Mouse (Mus musculus) ES-E14 (cell line): Measurements from ENCODE around the gene Chrna9. TPM values are rescaled to one million over a fixed set of nuclear protein-coding genes. Genes with fewer than 3 reads are reported as not detected.

Experiments used
- DNase-seq: peaks from one replicate; pipeline ENCODE4 v3.0.0-alpha.2; 2013; ENCODE audit warnings: low read depth, low spot score
- H3K27ac ChIP-seq: 2 replicates; pipeline ENCODE4 v1.5.1; 2012; ENCODE audit warnings: low read depth, mild to moderate bottlenecking, low read length, moderate library complexity, mixed read lengths; ENCODE audit not compliant: poor library complexity, insufficient read depth, severe bottlenecking
- H3K36me3 ChIP-seq: 2 replicates; pipeline ENCODE4 v1.6.1; 2012; ENCODE audit warnings: mild to moderate bottlenecking, low read length, moderate library complexity, mixed read lengths; ENCODE audit not compliant: control insufficient read depth, poor library complexity, insufficient read depth, severe bottlenecking
- H3K4me1 ChIP-seq, 2 experiments: fragments of 150-350 bp in 1 of 2; sonication (generic) in 1 of 2; 2 replicates each; pipeline ENCODE4 v1.6.1; 2012; ENCODE audit warnings: low read length in 2 of 2, mild to moderate bottlenecking in 1 of 2, mixed read lengths in 1 of 2; ENCODE audit not compliant: control insufficient read depth in 2 of 2, insufficient read depth in 2 of 2, poor library complexity in 1 of 2
- H3K4me3 ChIP-seq, 2 experiments: fragments of 150-350 bp in 1 of 2; sonication (generic) in 1 of 2; 2 replicates each; pipeline ENCODE4 v1.5.1; 2012; ENCODE audit warnings: low read length in 2 of 2, low read depth in 1 of 2, mild to moderate bottlenecking in 1 of 2, mixed read lengths in 1 of 2; ENCODE audit not compliant: insufficient read depth in 1 of 2, poor library complexity in 1 of 2, severe bottlenecking in 1 of 2
- H3K9ac ChIP-seq: 2 replicates; pipeline ENCODE4 v1.6.1; 2012; ENCODE audit warnings: low read depth, mild to moderate bottlenecking, low read length, mixed read lengths; ENCODE audit not compliant: poor library complexity, insufficient read depth, severe bottlenecking
- H3K9me3 ChIP-seq: fragments of 150-350 bp; sonication (generic); 2 replicates; pipeline ENCODE4 v1.6.1; 2012; ENCODE audit warnings: low read depth, mild to moderate bottlenecking, low read length; ENCODE audit not compliant: control insufficient read depth, insufficient read depth
- CHD2 ChIP-seq: IDR thresholded peaks from 2 replicates; pipeline ENCODE4 v1.6.1; 2014; ENCODE audit warnings: mild to moderate bottlenecking, low read depth, low read length, inconsistent platforms
- HCFC1 ChIP-seq: IDR thresholded peaks from 2 replicates; pipeline ENCODE4 v1.6.1; 2012; ENCODE audit warnings: low read length, inconsistent platforms, borderline replicate concordance; ENCODE audit not compliant: insufficient read depth
- MAFK ChIP-seq: IDR thresholded peaks from 2 replicates; pipeline ENCODE4 v1.6.1; 2014; ENCODE audit warnings: mild to moderate bottlenecking, low read depth, low read length, inconsistent platforms; ENCODE audit not compliant: insufficient read depth
- ZC3H11A ChIP-seq: IDR thresholded peaks from 2 replicates; pipeline ENCODE4 v1.6.1; 2012; ENCODE audit warnings: low read depth, mild to moderate bottlenecking, inconsistent platforms, low read length, borderline replicate concordance
- ZNF384 ChIP-seq: IDR thresholded peaks from 2 replicates; pipeline ENCODE4 v1.6.1; 2012; ENCODE audit warnings: low read depth, low read length, inconsistent platforms
- in situ Hi-C, 2 experiments: fragments of 600-800 bp; cut with MboI; formaldehyde crosslinking; loops; one replicate each; pipeline ENCODE4 v1.15.1; 2025; ENCODE audit warnings: low sequenced_read_pairs in 2 of 2, inconsistent platforms in 1 of 2; ENCODE audit not compliant: unreplicated experiment in 2 of 2
- total RNA-seq: library from RNA; depleted of rRNA; stranded (reverse); fragments of 300-350 nt; gene quantifications from 2 replicates; pipeline ENCODE4 v1.2.3, GENCODE M21; 2012

Gene Chrna9
- total RNA-seq, 1 experiment: 11.2 TPM

DNA sequence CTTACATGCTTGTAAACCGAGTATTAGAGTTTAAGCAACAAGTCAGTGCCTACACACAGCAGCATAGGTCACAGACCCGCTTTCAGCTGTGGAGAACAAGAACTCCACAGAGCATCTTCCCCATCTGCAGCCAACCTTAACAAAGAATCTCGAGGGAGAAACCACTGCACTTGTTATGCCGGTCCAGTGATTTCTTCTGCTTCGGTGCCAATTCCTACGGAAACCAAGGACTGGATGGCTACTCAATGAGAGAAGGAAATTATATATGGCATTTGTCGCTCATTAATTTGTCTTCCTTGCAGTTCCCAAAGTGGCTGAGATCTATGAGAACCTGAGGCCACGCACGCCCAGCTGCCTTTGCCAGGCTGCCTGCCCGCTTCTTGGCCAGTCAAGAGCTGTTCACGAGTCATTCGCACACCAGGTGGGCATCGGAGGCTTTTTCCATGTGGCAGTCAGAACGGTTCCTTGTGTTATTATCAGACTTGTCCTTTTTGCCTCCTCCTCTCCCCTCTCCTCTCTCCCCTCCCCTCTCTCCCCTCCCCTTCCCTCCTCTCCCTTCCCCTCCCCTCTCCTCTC, 43.4 kb upstream of the Chrna9 start:
- Histone ChIP-seq H3K36me3 (no peaks in the 10 kb centered on the region), H3K9ac (no peak overlapping the region), H3K4me1 (no peaks in the 10 kb centered on the region), H3K27ac (no peak overlapping the region), H3K9me3 (no peaks in the 10 kb centered on the region), H3K4me3 (no peak overlapping the region)
- no peak for TF ChIP-seq CHD2
- TF ChIP-seq HCFC1: no peak
- no peak for TF ChIP-seq ZNF384
- no peak for TF ChIP-seq MAFK
- TF ChIP-seq ZC3H11A: no peak
- DNase-seq: no peak
- in situ Hi-C loops: no loop called here

GRCm38 (mm10) chr5:65895121-65895692, 39.5 kb upstream of the Chrna9 start:
- H3K4me1 ChIP-seq: no peaks in the 10 kb centered on the region
- no peaks in the 10 kb centered on the region for H3K36me3 ChIP-seq
- H3K27ac ChIP-seq: no peak overlapping the region
- H3K4me3 ChIP-seq: no peak overlapping the region
- TF ChIP-seq CHD2 (no peak), ZC3H11A (no peak), HCFC1 (no peak), ZNF384 (no peak), MAFK (no peak)
- no peak for DNase-seq
- no peak overlapping the region for H3K9ac ChIP-seq
- in situ Hi-C loops: no loop called here
- no peaks in the 10 kb centered on the region for H3K9me3 ChIP-seq

- in situ Hi-C loops: no loop called here
- Histone ChIP-seq H3K36me3 (no peaks in the 10 kb centered on the region), H3K9me3 (no peaks in the 10 kb centered on the region), H3K4me3 (no peak overlapping the region), H3K4me1 (no peaks in the 10 kb centered on the region), H3K27ac (no peak overlapping the region), H3K9ac (no peak overlapping the region)
- TF ChIP-seq CHD2: no peak
- no peak for TF ChIP-seq ZC3H11A
- no peak for TF ChIP-seq HCFC1
- TF ChIP-seq ZNF384: no peak
- no peak for TF ChIP-seq MAFK
- no peak for DNase-seq
Observed at GRCm38 (mm10) chr5:65895764-65896163, 39.0 kb upstream of the Chrna9 start.

DNA sequence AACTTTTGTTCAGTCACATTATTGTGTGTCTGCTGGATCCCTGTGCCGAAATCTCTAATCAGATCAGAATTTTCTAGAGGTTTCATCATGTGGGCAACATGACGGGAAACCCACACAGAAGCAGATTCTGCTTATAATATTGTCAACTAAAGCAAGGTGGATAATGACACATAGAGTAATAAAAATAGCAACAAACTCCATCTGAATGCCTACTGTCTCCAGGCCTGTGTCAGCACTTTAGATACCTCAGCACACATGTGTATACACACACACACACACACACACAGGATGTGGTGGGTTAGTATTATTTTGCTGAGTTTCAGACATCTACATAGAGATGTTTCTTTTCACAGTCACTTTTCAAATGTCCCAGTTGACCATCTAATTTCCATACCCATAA, 37.0 kb upstream of the Chrna9 start:
- DNase-seq: no peak
- H3K4me3 ChIP-seq: no peak overlapping the region

More for the DNA sequence above, 37.0 kb upstream of the Chrna9 start:
- no peak for TF ChIP-seq ZNF384
- no peak for TF ChIP-seq MAFK
- TF ChIP-seq ZC3H11A: no peak
- TF ChIP-seq HCFC1: no peak
- no peak for TF ChIP-seq CHD2
- no peaks in the 10 kb centered on the region for H3K36me3 ChIP-seq
- H3K9me3 ChIP-seq: no peaks in the 10 kb centered on the region
- in situ Hi-C loops: no loop called here
- no peak overlapping the region for H3K9ac ChIP-seq
- no peaks in the 10 kb centered on the region for H3K4me1 ChIP-seq
- H3K27ac ChIP-seq: no peak overlapping the region
